Mouse (Mus musculus) ES-E14 (cell line): Measurements from ENCODE around the gene Klhl3. TPM values are rescaled to one million over a fixed set of nuclear protein-coding genes. Genes with fewer than 3 reads are reported as not detected.

Experiments used
- DNase-seq: peaks from one replicate; pipeline ENCODE4 v3.0.0-alpha.2; 2013; ENCODE audit warnings: low read depth, low spot score
- H3K27ac ChIP-seq: 2 replicates; pipeline ENCODE4 v1.5.1; 2012; ENCODE audit warnings: low read depth, mild to moderate bottlenecking, low read length, moderate library complexity, mixed read lengths; ENCODE audit not compliant: poor library complexity, insufficient read depth, severe bottlenecking
- H3K36me3 ChIP-seq: 2 replicates; pipeline ENCODE4 v1.6.1; 2012; ENCODE audit warnings: mild to moderate bottlenecking, low read length, moderate library complexity, mixed read lengths; ENCODE audit not compliant: control insufficient read depth, poor library complexity, insufficient read depth, severe bottlenecking
- H3K4me1 ChIP-seq, 2 experiments: fragments of 150-350 bp in 1 of 2; sonication (generic) in 1 of 2; 2 replicates each; pipeline ENCODE4 v1.6.1; 2012; ENCODE audit warnings: low read length in 2 of 2, mild to moderate bottlenecking in 1 of 2, mixed read lengths in 1 of 2; ENCODE audit not compliant: control insufficient read depth in 2 of 2, insufficient read depth in 2 of 2, poor library complexity in 1 of 2
- H3K4me3 ChIP-seq, 2 experiments: fragments of 150-350 bp in 1 of 2; sonication (generic) in 1 of 2; 2 replicates each; pipeline ENCODE4 v1.5.1; 2012; ENCODE audit warnings: low read length in 2 of 2, low read depth in 1 of 2, mild to moderate bottlenecking in 1 of 2, mixed read lengths in 1 of 2; ENCODE audit not compliant: insufficient read depth in 1 of 2, poor library complexity in 1 of 2, severe bottlenecking in 1 of 2
- H3K9ac ChIP-seq: 2 replicates; pipeline ENCODE4 v1.6.1; 2012; ENCODE audit warnings: low read depth, mild to moderate bottlenecking, low read length, mixed read lengths; ENCODE audit not compliant: poor library complexity, insufficient read depth, severe bottlenecking
- H3K9me3 ChIP-seq: fragments of 150-350 bp; sonication (generic); 2 replicates; pipeline ENCODE4 v1.6.1; 2012; ENCODE audit warnings: low read depth, mild to moderate bottlenecking, low read length; ENCODE audit not compliant: control insufficient read depth, insufficient read depth
- CHD2 ChIP-seq: IDR thresholded peaks from 2 replicates; pipeline ENCODE4 v1.6.1; 2014; ENCODE audit warnings: mild to moderate bottlenecking, low read depth, low read length, inconsistent platforms
- HCFC1 ChIP-seq: IDR thresholded peaks from 2 replicates; pipeline ENCODE4 v1.6.1; 2012; ENCODE audit warnings: low read length, inconsistent platforms, borderline replicate concordance; ENCODE audit not compliant: insufficient read depth
- MAFK ChIP-seq: IDR thresholded peaks from 2 replicates; pipeline ENCODE4 v1.6.1; 2014; ENCODE audit warnings: mild to moderate bottlenecking, low read depth, low read length, inconsistent platforms; ENCODE audit not compliant: insufficient read depth
- ZC3H11A ChIP-seq: IDR thresholded peaks from 2 replicates; pipeline ENCODE4 v1.6.1; 2012; ENCODE audit warnings: low read depth, mild to moderate bottlenecking, inconsistent platforms, low read length, borderline replicate concordance
- ZNF384 ChIP-seq: IDR thresholded peaks from 2 replicates; pipeline ENCODE4 v1.6.1; 2012; ENCODE audit warnings: low read depth, low read length, inconsistent platforms
- in situ Hi-C, 2 experiments: fragments of 600-800 bp; cut with MboI; formaldehyde crosslinking; loops; one replicate each; pipeline ENCODE4 v1.15.1; 2025; ENCODE audit warnings: low sequenced_read_pairs in 2 of 2, inconsistent platforms in 1 of 2; ENCODE audit not compliant: unreplicated experiment in 2 of 2
- total RNA-seq: library from RNA; depleted of rRNA; stranded (reverse); fragments of 300-350 nt; gene quantifications from 2 replicates; pipeline ENCODE4 v1.2.3, GENCODE M21; 2012; rRNA removed

Gene Klhl3
- total RNA-seq, 1 experiment, result 0.67 TPM

- Histone ChIP-seq H3K9ac (no peak overlapping the region), H3K4me3 (no peak overlapping the region), H3K9me3 (no peaks in the 10 kb centered on the region), H3K27ac (no peak overlapping the region), H3K4me1 (peaks cover 0 to under 1% of the 10 kb centered on the region in 2 experiments; a peak in 1 of 4 replicates), H3K36me3 (no peaks in the 10 kb centered on the region)
- no peak for TF ChIP-seq MAFK
- TF ChIP-seq ZC3H11A, result no peak
- DNase-seq, result no peak
- in situ Hi-C loops, result no loop called here
Measured at GRCm38 (mm10) chr13:57977721-57978120, 135.7 kb downstream of the Klhl3 start.

GRCm38 (mm10) chr13:57965658-57966057 lies 147.7 kb downstream of the Klhl3 start:
- no peaks in the 10 kb centered on the region for H3K36me3 ChIP-seq
- no peak overlapping the region for H3K9ac ChIP-seq
- H3K4me1 ChIP-seq, result no peaks in the 10 kb centered on the region
- H3K27ac ChIP-seq, result no peak overlapping the region
- no peak overlapping the region for H3K4me3 ChIP-seq
- in situ Hi-C loops, result no loop called here
- no peaks in the 10 kb centered on the region for H3K9me3 ChIP-seq
- no peak for DNase-seq
- no peak for TF ChIP-seq MAFK

- Histone ChIP-seq H3K36me3 (no peaks in the 10 kb centered on the region), H3K27ac (no peak overlapping the region), H3K9me3 (no peaks in the 10 kb centered on the region), H3K9ac (no peak overlapping the region), H3K4me1 (no peaks in the 10 kb centered on the region), H3K4me3 (no peak overlapping the region)
- in situ Hi-C loops, result no loop called here
- TF ChIP-seq ZNF384, result no peak
- no peak for TF ChIP-seq MAFK
- TF ChIP-seq HCFC1, result no peak
- TF ChIP-seq ZC3H11A, result no peak
- no peak for TF ChIP-seq CHD2
- no peak for DNase-seq
Measured at GRCm38 (mm10) chr13:57960254-57960653, 153.1 kb downstream of the Klhl3 start.

- H3K27ac ChIP-seq, result no peak overlapping the region
- DNase-seq, result no peak
- no peaks in the 10 kb centered on the region for H3K36me3 ChIP-seq
Measured at GRCm38 (mm10) chr13:57959806-57960205, 153.6 kb downstream of the Klhl3 start.

More at GRCm38 (mm10) chr13:57959806-57960205, 153.6 kb downstream of the Klhl3 start:
- TF ChIP-seq ZNF384 (no peak), CHD2 (no peak), HCFC1 (no peak), ZC3H11A (no peak), MAFK (no peak)
- Histone ChIP-seq H3K4me1 (no peaks in the 10 kb centered on the region), H3K9ac (no peak overlapping the region), H3K4me3 (no peak overlapping the region), H3K9me3 (no peaks in the 10 kb centered on the region)
- in situ Hi-C loops, result no loop called here

Other genes with a start within 250 kb of the Klhl3 start
- 0.40 and 0.53 TPM in 2 replicates for gene Spock1, start 205.3 kb downstream of the Klhl3 start, total RNA-seq
- gene Hnrnpa0, start 15.0 kb upstream of the Klhl3 start, total RNA-seq, result 84.4 and 93.8 TPM in 2 replicates
- 9.6 and 11.3 TPM in 2 replicates for gene Idnk, start 44.1 kb upstream of the Klhl3 start, total RNA-seq
- gene Ubqln1, start 102.1 kb upstream of the Klhl3 start, total RNA-seq, result 60.2 and 91.7 TPM in 2 replicates
- 11.2 and 17.5 TPM in 2 replicates for gene Gkap1, start 162.1 kb upstream of the Klhl3 start, total RNA-seq
- gene Kif27, start 245.5 kb upstream of the Klhl3 start, total RNA-seq, result 0.18 and 0.21 TPM in 2 replicates